Mouse (Mus musculus) CH12.LX (cell line): Measurements from ENCODE around the gene Tns3. TPM values are rescaled to one million over a fixed set of nuclear protein-coding genes. Genes with fewer than 3 reads are reported as not detected.

Experiments
- DNase-seq: peaks from one replicate; pipeline ENCODE4 v3.0.0-alpha.2; 2013; ENCODE audit errors: extremely low read depth
- H3K27ac ChIP-seq: 2 replicates; pipeline ENCODE4 v1.5.1; 2012; ENCODE audit warnings: low read depth, mild to moderate bottlenecking, control low read depth, moderate library complexity; ENCODE audit not compliant: insufficient read depth
- H3K27me3 ChIP-seq: replicated peaks from 2 replicates; pipeline ENCODE3; 2012; ENCODE audit warnings: inconsistent platforms
- H3K36me3 ChIP-seq, 2 experiments: replicated peaks in 1 of 2; 2 replicates each; pipeline versions ENCODE3 to v1.6.1; 2012; ENCODE audit warnings: inconsistent platforms in 1 of 2, low read length in 1 of 2, mild to moderate bottlenecking in 1 of 2, mixed read lengths in 1 of 2, moderate library complexity in 1 of 2; ENCODE audit not compliant: control insufficient read depth in 1 of 2, insufficient read depth in 1 of 2
- H3K4me1 ChIP-seq, 2 experiments: 2 replicates each; pipeline ENCODE4 v1.6.1; 2012; ENCODE audit warnings: inconsistent platforms in 1 of 2, moderate library complexity in 1 of 2; ENCODE audit not compliant: insufficient read depth in 2 of 2, control insufficient read depth in 1 of 2
- H3K4me2 ChIP-seq: 2 replicates; pipeline ENCODE4 v1.6.1; 2012; ENCODE audit warnings: low read depth, mild to moderate bottlenecking, control low read depth; ENCODE audit not compliant: poor library complexity, insufficient read depth, severe bottlenecking
- H3K4me3 ChIP-seq, 3 experiments: fragments of 150-350 bp in 1 of 3; sonication (generic) in 1 of 3; replicated peaks in 1 of 3; 2 replicates each; pipeline versions ENCODE3 to v1.5.1; 2011 to 2012; ENCODE audit warnings: low read depth in 2 of 3, low read length in 2 of 3, mild to moderate bottlenecking in 2 of 3, moderate library complexity in 2 of 3, control low read depth in 1 of 3, improper control_type of control experiment in 1 of 3, inconsistent platforms in 1 of 3, mixed read lengths in 1 of 3; ENCODE audit not compliant: poor library complexity in 1 of 3
- H3K79me2 ChIP-seq: replicated peaks from 2 replicates; pipeline ENCODE4 v1.6.1; 2012; ENCODE audit warnings: mild to moderate bottlenecking, moderate library complexity; ENCODE audit not compliant: control insufficient read depth, poor library complexity, insufficient read depth, severe bottlenecking; ENCODE audit errors: extremely low read depth
- H3K9ac ChIP-seq: 2 replicates; pipeline ENCODE4 v1.6.1; 2012; ENCODE audit warnings: low read depth, mild to moderate bottlenecking, control low read depth, moderate library complexity; ENCODE audit not compliant: insufficient read depth
- H3K9me3 ChIP-seq: replicated peaks from 2 replicates; pipeline ENCODE3; 2012; ENCODE audit warnings: low read length, inconsistent platforms, mixed read lengths
- BHLHE40 ChIP-seq: IDR thresholded peaks from 2 replicates; pipeline ENCODE4 v1.6.1; 2011; ENCODE audit warnings: mild to moderate bottlenecking, low read depth, low read length, improper control_type of control experiment
- CHD1 ChIP-seq: IDR thresholded peaks from 2 replicates; pipeline ENCODE4 v1.6.1; 2012; ENCODE audit warnings: low read depth, low read length, improper control_type of control experiment, inconsistent platforms
- CHD2 ChIP-seq: IDR thresholded peaks from 2 replicates; pipeline ENCODE4 v1.6.1; 2011; ENCODE audit warnings: low read length, improper control_type of control experiment
- CTCF ChIP-seq, 2 experiments: IDR thresholded peaks in 1 of 2; conservative IDR thresholded peaks in 1 of 2; 2 replicates each; pipeline ENCODE4 v1.5.1; 2011 to 2012; ENCODE audit warnings: low read depth in 2 of 2, low read length in 2 of 2, improper control_type of control experiment in 1 of 2, inconsistent platforms in 1 of 2, mild to moderate bottlenecking in 1 of 2, moderate library complexity in 1 of 2
- E2F4 ChIP-seq: IDR thresholded peaks from 2 replicates; pipeline ENCODE4 v1.6.1; 2011; ENCODE audit warnings: low read depth, low read length, improper control_type of control experiment; ENCODE audit not compliant: insufficient replicate concordance
- ELF1 ChIP-seq: IDR thresholded peaks from 2 replicates; pipeline ENCODE4 v1.6.1; 2014; ENCODE audit warnings: low read depth, mild to moderate bottlenecking, inconsistent platforms, low read length, improper control_type of control experiment
- GABPA ChIP-seq: IDR thresholded peaks from 2 replicates; pipeline ENCODE4 v1.6.1; 2012; ENCODE audit warnings: low read depth, low read length, improper control_type of control experiment, inconsistent platforms; ENCODE audit not compliant: insufficient replicate concordance
- HCFC1 ChIP-seq: IDR thresholded peaks from 2 replicates; pipeline ENCODE4 v1.6.1; 2012; ENCODE audit warnings: low read depth, mild to moderate bottlenecking, inconsistent platforms, low read length, improper control_type of control experiment
- IRF4 ChIP-seq: IDR thresholded peaks from 2 replicates; pipeline ENCODE4 v1.6.1; 2014; ENCODE audit warnings: low read depth, mild to moderate bottlenecking, inconsistent platforms, low read length, improper control_type of control experiment
- JUN ChIP-seq: IDR thresholded peaks from 2 replicates; pipeline ENCODE4 v1.6.1; 2011; ENCODE audit warnings: low read depth, mild to moderate bottlenecking, low read length, improper control_type of control experiment, moderate library complexity; ENCODE audit not compliant: insufficient read depth
- KAT2A ChIP-seq: IDR thresholded peaks from 2 replicates; pipeline ENCODE4 v1.6.1; 2012; ENCODE audit warnings: low read length, improper control_type of control experiment, inconsistent platforms; ENCODE audit not compliant: insufficient replicate concordance
- MEF2A ChIP-seq: IDR thresholded peaks from 2 replicates; pipeline ENCODE4 v1.6.1; 2014; ENCODE audit warnings: low read depth, mild to moderate bottlenecking, inconsistent platforms, low read length, improper control_type of control experiment, borderline replicate concordance
- MXI1 ChIP-seq: IDR thresholded peaks from 2 replicates; pipeline ENCODE4 v1.6.1; 2011; ENCODE audit warnings: mild to moderate bottlenecking, low read depth, low read length, improper control_type of control experiment
- MYC ChIP-seq: IDR thresholded peaks from 2 replicates; pipeline ENCODE4 v1.6.1; 2011; ENCODE audit warnings: low read depth, mild to moderate bottlenecking, improper control_type of control experiment, low read length
- NELFE ChIP-seq: IDR thresholded peaks from 2 replicates; pipeline ENCODE4 v1.6.1; 2011; ENCODE audit warnings: low read depth, low read length, improper control_type of control experiment
- POLR2A ChIP-seq: IDR thresholded peaks from 2 replicates; pipeline ENCODE4 v1.6.1; 2011; ENCODE audit warnings: low read depth, mild to moderate bottlenecking, improper control_type of control experiment, low read length
- RAD21 ChIP-seq: IDR thresholded peaks from 2 replicates; pipeline ENCODE4 v1.6.1; 2011; ENCODE audit warnings: low read depth, mild to moderate bottlenecking, low read length, improper control_type of control experiment, moderate library complexity
- RCOR1 ChIP-seq: conservative IDR thresholded peaks from 2 replicates; pipeline ENCODE4 v1.6.1; 2012; ENCODE audit warnings: low read depth, mild to moderate bottlenecking, inconsistent platforms, low read length, improper control_type of control experiment
- SMC3 ChIP-seq: IDR thresholded peaks from 2 replicates; pipeline ENCODE4 v1.6.1; 2011; ENCODE audit warnings: low read depth, low read length, improper control_type of control experiment
- TBP ChIP-seq: conservative IDR thresholded peaks from 2 replicates; pipeline ENCODE4 v1.6.1; 2011; ENCODE audit warnings: low read depth, low read length, improper control_type of control experiment
- TCF12 ChIP-seq: IDR thresholded peaks from 2 replicates; pipeline ENCODE4 v1.6.1; 2014; ENCODE audit warnings: low read depth, mild to moderate bottlenecking, inconsistent platforms, low read length, improper control_type of control experiment
- USF1 ChIP-seq: IDR thresholded peaks from 2 replicates; pipeline ENCODE4 v1.6.1; 2014; ENCODE audit warnings: low read depth, mild to moderate bottlenecking, inconsistent platforms, low read length, improper control_type of control experiment
- ZC3H11A ChIP-seq: IDR thresholded peaks from 2 replicates; pipeline ENCODE4 v1.6.1; 2012; ENCODE audit warnings: low read depth, mild to moderate bottlenecking, inconsistent platforms, low read length, improper control_type of control experiment
- ZKSCAN1 ChIP-seq: IDR thresholded peaks from 2 replicates; pipeline ENCODE4 v1.6.1; 2012; ENCODE audit warnings: low read depth, inconsistent platforms, low read length, improper control_type of control experiment, borderline replicate concordance
- ZMIZ1 ChIP-seq: IDR thresholded peaks from 2 replicates; pipeline ENCODE4 v1.6.1; 2012; ENCODE audit warnings: low read depth, mild to moderate bottlenecking, inconsistent platforms, low read length, improper control_type of control experiment
- ZNF384 ChIP-seq: IDR thresholded peaks from 2 replicates; pipeline ENCODE4 v1.6.1; 2012; ENCODE audit warnings: low read depth, low read length, improper control_type of control experiment, inconsistent platforms
- dilution Hi-C: fragments of 300-500 bp; cut with MboI; formaldehyde crosslinking; loops from 2 replicates; pipeline ENCODE4 v1.14.3; 2020; ENCODE audit warnings: low sequenced_read_pairs; ENCODE audit not compliant: extremely low pct_unique_long_range_greater_than_20kb, extremely low pct_ligation_motif_present
- in situ Hi-C: fragments of 300-500 bp; cut with MboI; formaldehyde crosslinking; loops from 3 replicates; pipeline ENCODE4 v1.14.3; 2019; ENCODE audit warnings: low sequenced_read_pairs, low pct_ligation_motif_present, low pct_unique_long_range_greater_than_20kb, mixed read lengths
- polyA plus RNA-seq: library from polyadenylated mRNA; unstranded; fragments of >175 nt; gene quantifications from 2 replicates; pipeline ENCODE4 v1.2.1, GENCODE M21; 2012; ENCODE audit warnings: low read depth; ENCODE audit not compliant: insufficient read length
- total RNA-seq, 2 experiments: library from RNA; depleted of rRNA; stranded (reverse); fragments of 300-350 nt in 1 of 2; fragments of >200 nt in 1 of 2; gene quantifications; 2 replicates each; pipeline ENCODE4 v1.2.3; 2012 to 2014

The Tns3 gene
- total and polyA plus RNA-seq, 3 experiments, result 0.03 to 1.3 (median 0.33) TPM

DNA sequence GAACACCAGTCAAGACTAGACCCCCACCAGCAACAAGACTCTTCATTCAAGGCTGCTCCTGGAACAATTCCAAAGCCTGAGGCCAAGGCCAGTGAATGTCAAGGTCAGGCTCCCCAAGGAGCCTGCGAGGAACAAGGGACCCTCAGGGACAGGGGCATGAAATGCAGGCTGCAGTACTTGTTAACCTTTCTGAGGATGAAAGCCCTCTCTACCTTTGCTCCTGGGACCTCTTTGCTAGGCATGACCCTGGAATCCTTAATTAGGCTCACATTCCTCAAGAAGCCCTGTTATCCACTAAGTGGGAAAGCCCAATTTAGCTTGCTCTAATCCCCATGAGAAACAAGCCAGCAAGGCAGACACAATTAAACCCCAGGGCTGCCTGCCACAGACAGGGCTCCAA, 79.4 kb downstream of the Tns3 start:
- Histone ChIP-seq H3K4me3 (no peak overlapping the region), H3K79me2 (no peaks in the 10 kb centered on the region), H3K27ac (no peak overlapping the region), H3K9me3 (no peaks in the 10 kb centered on the region), H3K27me3 (no peaks in the 10 kb centered on the region), H3K36me3 (no peaks in the 10 kb centered on the region), H3K4me2 (no peak overlapping the region), H3K4me1 (peaks cover 0 to 11% of the 10 kb centered on the region in 2 experiments; a peak in 2 of 4 replicates), H3K9ac (no peak overlapping the region)
- dilution Hi-C loops, result no loop called here
- in situ Hi-C loops, result no loop called here
- DNase-seq, result no peak
- TF ChIP-seq GABPA (no peak), RCOR1 (no peak), RAD21 (no peak), CTCF (conservative IDR thresholded peaks at IDR 0.05 in 1 of 2, IDR thresholded peaks at IDR 0.05 in 1 of 2; ENCODE audit: low read depth in 2 of 2, low read length in 2 of 2) (no peak), ZNF384 (no peak)

DNA sequence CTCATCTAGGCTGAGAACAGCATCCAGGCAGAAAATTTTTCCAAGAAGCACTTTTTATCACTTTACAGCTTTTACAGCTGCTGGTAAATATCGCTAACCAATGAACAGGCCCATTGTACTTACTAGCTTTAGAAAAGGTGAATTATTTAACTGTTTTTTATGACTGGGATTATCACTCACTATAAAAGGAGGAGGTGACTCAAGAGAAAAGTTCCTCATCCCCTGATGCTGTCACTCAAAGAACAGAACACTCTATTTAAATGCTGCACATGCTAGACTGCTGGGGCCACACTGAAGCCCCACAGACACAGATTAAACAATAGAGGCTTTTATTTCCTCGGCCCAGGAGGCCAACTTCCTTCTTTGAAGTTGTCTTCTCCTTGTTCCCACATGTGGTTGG, 80.0 kb downstream of the Tns3 start:
- no peak for DNase-seq

DNA sequence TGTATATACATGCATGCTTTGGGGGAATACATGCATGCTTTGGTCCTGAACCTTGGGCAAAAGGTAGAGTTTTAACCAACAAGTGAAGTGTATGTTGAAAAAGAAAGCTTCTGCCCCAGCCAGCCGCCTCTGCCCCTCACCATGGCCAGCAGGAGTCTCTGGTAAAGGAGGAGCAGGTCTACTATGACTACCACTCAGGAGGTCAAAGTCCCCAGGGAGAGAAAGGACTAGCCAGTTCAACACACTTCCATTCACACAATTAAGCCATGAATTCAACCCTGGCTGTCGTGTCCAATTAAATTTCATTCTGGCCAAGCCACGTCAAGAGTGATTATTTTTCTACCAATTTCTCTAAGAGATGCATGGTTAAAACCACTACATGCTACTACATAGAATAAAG, 81.2 kb downstream of the Tns3 start:
- H3K9me3 ChIP-seq, result no peaks in the 10 kb centered on the region
- TF ChIP-seq BHLHE40 (no peak), ELF1 (no peak), IRF4 (no peak), POLR2A (no peak), ZKSCAN1 (no peak), CHD1 (no peak), CHD2 (no peak), MYC (no peak), TCF12 (no peak), HCFC1 (no peak), E2F4 (no peak), KAT2A (no peak), TBP (no peak), MEF2A (no peak), USF1 (no peak), JUN (no peak), RCOR1 (no peak), NELFE (no peak), ZMIZ1 (no peak)
- no peak overlapping the region for H3K27ac ChIP-seq
- H3K79me2 ChIP-seq, result no peaks in the 10 kb centered on the region
- no peaks in the 10 kb centered on the region for H3K36me3 ChIP-seq
- dilution Hi-C loops (no loop called here), in situ Hi-C loops (no loop called here)
- H3K4me1 ChIP-seq, result no peaks in the 10 kb centered on the region
- no peak for DNase-seq
- no peak overlapping the region for H3K4me2 ChIP-seq
- H3K27me3 ChIP-seq, result no peaks in the 10 kb centered on the region
- H3K4me3 ChIP-seq, result no peak overlapping the region
- no peak overlapping the region for H3K9ac ChIP-seq

More for the DNA sequence above, 80.0 kb downstream of the Tns3 start:
- in situ Hi-C loops (no loop called here), dilution Hi-C loops (no loop called here)
- Histone ChIP-seq H3K79me2 (no peaks in the 10 kb centered on the region), H3K9me3 (no peaks in the 10 kb centered on the region), H3K36me3 (no peaks in the 10 kb centered on the region), H3K27ac (no peak overlapping the region), H3K4me3 (no peak overlapping the region), H3K9ac (no peak overlapping the region), H3K4me1 (peaks cover 0 to 5% of the 10 kb centered on the region in 2 experiments; a peak in 2 of 4 replicates), H3K27me3 (no peaks in the 10 kb centered on the region), H3K4me2 (no peak overlapping the region)
- TF ChIP-seq KAT2A, result no peak
- no peak for TF ChIP-seq MXI1
- no peak for TF ChIP-seq NELFE
- TF ChIP-seq ZC3H11A, result no peak
- no peak for TF ChIP-seq SMC3
